Mouse (Mus musculus): ENCODE measurements around the gene Olfr203.
"Not testable (repeated sequence)": the region's sequence is repeated elsewhere in the genome, so short reads cannot be mapped to it uniquely, and the experiment has no call there.

Gene Olfr203

DNA sequence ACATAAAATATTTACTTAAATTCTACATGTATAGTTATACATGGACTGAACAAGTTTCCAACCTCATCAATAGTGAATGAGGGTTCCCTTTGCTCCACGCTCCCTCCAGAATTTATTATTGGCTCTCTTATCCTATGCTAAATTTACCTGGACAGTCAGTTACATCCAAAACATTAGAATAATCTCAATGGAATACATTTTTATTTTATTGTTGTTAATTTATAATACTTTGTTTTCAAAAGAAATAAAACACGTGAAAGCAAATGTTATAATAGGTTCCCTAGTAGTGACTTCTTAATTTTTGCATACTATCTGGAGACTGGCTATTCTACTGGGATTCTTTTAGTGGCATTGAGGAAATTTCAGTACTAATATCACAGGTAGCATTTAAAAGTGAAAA is at the start of gene Olfr203:
TSS of gene Olfr203 (plus strand) at position 301 of the 400 bp plus-strand sequence.
- no peak for DNase-seq (ENCODE audit: low spot score)

DNA sequence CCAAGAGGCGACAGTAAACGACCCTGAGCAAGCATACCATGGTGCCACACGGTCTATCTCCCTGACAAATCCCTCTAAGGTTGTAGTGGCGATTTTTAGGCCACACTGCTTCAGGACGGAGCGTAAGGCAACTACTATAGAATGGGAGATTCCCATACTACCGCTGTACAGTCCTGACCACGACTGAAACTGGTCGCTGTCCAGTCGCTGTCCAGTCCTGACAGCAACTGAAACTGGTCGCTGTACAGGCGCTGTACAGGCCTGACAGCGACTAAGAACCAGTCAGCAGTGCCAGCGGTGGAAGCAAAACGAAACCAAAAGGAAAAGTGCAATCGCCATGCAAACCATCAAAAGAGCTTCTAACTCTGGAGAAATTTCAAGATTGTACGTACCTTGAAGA is 49.0 kb upstream of the Olfr203 start:
- no peak for DNase-seq (ENCODE audit: low spot score)

DNA sequence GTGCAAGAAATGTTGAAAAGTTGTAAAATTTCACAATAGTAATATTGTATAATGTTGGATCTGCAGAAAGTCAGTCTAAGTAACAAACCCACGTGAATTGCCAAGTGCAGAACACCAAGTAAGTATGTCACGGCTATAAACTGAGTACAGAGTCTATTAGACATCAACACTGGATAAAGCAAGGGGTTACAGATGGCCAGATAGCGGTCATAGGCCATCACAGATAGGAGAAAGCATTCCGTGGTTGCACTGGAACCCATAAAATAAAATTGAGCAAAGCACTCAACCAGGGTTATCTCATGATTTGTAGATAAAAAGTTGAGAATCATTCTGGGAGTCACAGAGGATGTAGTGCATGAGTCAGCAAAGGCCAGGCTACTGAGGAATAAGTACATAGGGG is 29.6 kb upstream of the Olfr203 start:
- DNase-seq (ENCODE audit: low spot score) = not testable (repeated sequence)

DNA sequence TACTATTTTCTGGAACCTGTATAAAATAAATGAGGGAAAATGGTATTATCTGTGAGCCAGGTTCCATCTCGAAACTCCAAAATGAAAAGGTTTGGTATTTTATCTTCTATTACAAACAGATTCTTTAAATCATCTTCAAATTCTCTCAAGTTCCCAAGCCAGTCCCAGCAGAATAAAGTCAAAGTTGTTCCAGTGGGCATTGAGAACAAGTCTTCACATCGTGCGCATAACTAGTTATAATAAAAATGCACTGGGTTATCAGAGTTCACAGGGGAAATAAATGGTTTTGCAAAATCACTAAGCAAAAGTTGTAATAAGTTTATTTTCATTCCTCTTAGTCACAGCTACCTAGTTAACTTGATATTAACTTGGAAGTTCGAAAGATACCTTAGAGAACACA is 26.1 kb upstream of the Olfr203 start, which contains the start of gene Olfr201:
TSS of gene Olfr201 (minus strand) at position 101 of the 400 bp plus-strand sequence.
- not testable (repeated sequence) for DNase-seq (ENCODE audit: low spot score)

DNA sequence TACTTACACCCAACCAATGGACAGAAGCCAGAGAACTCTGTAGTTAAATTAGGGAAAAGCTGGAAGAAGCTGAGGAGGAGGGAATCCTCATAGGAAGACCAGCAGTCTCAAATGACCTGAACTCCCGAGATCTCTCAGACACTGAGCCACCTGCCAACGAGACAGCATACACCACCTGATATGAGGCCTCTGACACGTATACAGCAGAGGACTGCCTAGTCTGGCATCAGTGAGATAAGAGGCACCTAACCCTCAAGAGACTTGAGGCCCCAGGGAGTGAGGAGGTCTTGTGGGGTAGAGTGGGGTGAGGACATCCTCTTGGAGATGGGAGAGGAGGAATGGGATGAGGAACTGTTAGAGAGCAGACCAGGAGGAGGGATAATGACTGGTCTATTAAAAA is 18.1 kb upstream of the Olfr203 start:
- DNase-seq (ENCODE audit: low spot score) = no peak

DNA sequence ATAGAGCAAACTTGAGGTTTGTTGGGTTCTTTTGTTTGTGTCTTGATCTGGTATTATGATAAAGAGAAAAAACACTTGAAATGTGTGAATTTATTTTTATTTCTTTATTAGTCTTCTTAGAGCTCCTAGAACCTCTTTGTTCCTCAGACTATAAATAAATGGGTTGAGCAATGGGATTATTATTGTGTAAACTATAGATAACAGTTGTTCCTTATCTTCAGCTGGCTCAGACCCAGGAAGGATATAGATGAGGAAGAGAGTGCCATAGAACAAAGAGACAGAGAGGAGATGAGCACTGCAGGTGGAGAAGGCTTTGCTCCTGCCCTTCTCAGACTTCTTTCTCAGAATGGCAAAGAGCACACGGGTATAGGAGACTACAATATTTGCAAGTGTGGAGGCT is 15.2 kb upstream of the Olfr203 start:
- no peak for DNase-seq (ENCODE audit: low spot score)

DNA sequence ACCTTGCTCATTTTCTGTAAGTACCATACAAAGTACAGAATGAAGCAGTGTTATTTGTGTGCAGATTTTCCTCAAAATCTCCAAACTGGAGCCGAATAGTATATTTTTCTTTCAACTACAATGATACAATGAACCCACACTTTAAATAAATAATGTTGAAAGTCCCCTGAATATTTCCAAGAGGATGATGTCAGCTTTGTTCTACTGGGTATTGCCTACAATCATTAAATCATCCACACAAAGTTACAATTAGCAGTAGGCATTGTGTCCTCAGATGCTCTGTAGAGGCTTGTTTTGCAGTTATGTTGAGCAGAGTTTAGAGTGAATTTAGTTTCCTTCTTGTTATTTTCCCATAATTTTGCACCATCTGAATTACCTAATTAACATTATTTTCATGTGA is 12.0 kb upstream of the Olfr203 start, which contains the start of gene Olfr202:
TSS of gene Olfr202 (minus strand) at position 101 of the 400 bp plus-strand sequence.
- DNase-seq (ENCODE audit: low spot score) = no peak

DNA sequence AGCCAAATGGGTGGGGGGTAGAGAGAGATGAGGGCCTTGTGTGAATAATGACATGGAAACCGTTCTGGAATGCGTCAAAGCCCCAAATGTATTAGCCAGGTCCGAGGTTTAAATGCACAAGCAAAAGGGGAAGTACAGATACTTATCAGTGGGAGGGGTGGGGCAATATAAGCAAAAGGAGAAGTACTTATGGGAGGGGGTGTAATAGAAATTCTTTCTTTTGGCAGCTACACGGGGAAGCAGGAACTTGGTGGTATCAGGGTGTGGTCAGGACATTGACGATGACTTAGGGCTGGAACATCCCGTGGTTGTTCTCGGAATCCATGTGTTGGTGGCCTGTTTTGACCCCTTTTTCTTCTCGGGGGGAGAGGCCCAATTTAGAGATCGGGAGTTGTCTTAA is 11.1 kb upstream of the Olfr203 start:
- DNase-seq (ENCODE audit: low spot score) = not testable (repeated sequence)

DNA sequence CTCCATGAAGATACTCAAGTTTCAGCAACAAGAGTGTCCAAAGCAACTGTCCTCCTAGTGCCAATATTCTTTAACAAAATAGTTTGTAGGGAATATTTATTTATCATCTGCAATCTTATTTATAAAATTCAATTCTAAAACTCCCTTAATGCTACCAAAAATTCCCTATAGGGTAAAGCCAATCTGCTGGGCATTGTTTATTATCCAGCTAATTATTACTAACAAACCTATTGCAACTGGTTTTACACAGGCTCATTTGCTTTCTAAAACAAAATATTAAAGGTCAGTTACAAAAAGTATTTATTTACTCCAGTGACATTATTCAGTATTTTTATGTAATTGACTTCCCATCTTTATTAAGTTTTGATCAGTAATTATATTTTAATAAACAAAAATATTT is 19.5 kb downstream of the Olfr203 start, which contains the start of gene Olfr204:
TSS of gene Olfr204 (minus strand) at position 101 of the 400 bp plus-strand sequence.
- no peak for DNase-seq (ENCODE audit: low spot score)

DNA sequence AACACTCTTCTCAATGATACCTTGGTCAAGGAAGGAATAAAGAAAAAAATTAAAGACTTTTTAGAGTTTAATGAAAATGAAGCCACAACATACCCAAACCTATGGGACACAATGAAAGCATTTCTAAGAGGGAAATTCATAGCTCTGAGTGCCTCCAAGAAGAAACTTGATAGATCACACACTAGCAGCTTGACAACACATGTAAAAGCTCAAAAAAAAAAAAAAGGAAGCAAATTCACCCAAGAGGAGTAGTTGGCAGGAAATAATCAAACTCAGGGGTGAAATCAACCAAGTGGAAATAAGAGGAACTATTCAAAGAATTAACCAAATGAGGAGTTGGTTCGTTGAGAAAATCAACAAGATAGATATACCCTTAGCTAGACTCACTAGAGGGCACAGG is 24.6 kb downstream of the Olfr203 start:
- not testable (repeated sequence) for DNase-seq (ENCODE audit: low spot score)

DNA sequence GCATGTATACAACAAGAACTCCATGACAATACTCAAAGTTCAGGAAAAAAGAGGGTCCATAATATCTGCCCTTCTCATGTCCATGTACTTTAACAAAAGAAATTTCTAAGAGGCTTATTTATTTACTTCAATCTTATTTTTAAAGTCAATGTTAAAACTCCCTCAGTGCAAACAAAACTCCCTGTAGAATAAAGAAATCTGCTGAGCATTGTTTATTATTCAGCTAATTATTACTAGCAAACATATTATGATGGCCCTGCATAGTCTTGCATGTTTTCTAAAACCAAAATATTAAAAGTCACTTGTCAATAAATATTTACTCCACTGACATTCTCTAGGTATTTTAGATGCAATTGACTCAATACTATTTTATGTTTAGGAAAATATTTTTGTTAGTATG is 32.4 kb downstream of the Olfr203 start, which contains the start of gene Olfr205:
TSS of gene Olfr205 (minus strand) at position 101 of the 400 bp plus-strand sequence.
- DNase-seq (ENCODE audit: low spot score) = no peak

DNA sequence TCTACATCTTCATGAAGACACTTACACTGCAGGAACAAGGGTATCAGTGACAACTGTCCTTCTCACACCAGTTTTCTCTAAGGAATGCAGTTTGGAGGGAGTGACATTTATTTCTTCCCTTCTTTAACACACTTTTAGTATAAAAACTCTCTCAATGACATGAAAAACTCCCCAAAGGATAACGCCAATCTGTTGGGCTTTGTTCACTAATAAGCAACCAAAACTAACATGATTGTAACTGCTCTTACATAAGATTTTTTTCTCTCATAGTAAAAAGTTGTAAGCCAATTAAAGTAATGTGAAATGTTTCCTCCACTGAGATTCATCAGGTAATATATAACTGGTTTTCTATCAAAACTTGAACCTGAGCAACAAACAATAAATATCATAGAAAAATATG is 50.5 kb downstream of the Olfr203 start, which contains the start of gene Olfr206:
TSS of gene Olfr206 (minus strand) at position 101 of the 400 bp plus-strand sequence.
- DNase-seq (ENCODE audit: low spot score) = no peak

All from embryo, embryonic 10 days (tissue).